Mouse (Mus musculus) neural tube, embryonic 11.5 days (tissue): ENCODE data around the gene Eif5a. TPM values are rescaled to one million over a fixed set of nuclear protein-coding genes. Genes with fewer than 3 reads are reported as not detected.

Experiments used
- ATAC-seq: fragments of 200-750 bp; cut with Nextera tagmentation; 2 replicates; pipeline ENCODE4 v1.8.0; 2017; ENCODE audit warnings: moderate number of reproducible peaks, mild to moderate bottlenecking, moderate TSS enrichment, moderate library complexity; ENCODE audit not compliant: insufficient read depth, low FRiP score, low TSS enrichment
- DNase-seq: peaks from one replicate; pipeline ENCODE4 v3.0.0-alpha.2; 2015; ENCODE audit warnings: low spot score
- H3K27ac ChIP-seq: fragments of 300-500 bp; sonication (generic); 2 replicates; pipeline ENCODE4 v1.5.1; 2014; ENCODE audit warnings: low read depth, mild to moderate bottlenecking, low read length
- H3K27me3 ChIP-seq: fragments of 300-500 bp; sonication (generic); 2 replicates; pipeline ENCODE4 v1.6.1; 2014; ENCODE audit warnings: mild to moderate bottlenecking, low read length, mixed read lengths; ENCODE audit not compliant: control insufficient read depth, insufficient read depth
- H3K36me3 ChIP-seq: fragments of 300-500 bp; sonication (generic); 2 replicates; pipeline ENCODE4 v1.6.1; 2014; ENCODE audit warnings: mild to moderate bottlenecking, low read length, moderate library complexity, mixed read lengths; ENCODE audit not compliant: control insufficient read depth, insufficient read depth
- H3K4me1 ChIP-seq: fragments of 300-500 bp; sonication (generic); 2 replicates; pipeline ENCODE4 v1.6.1; 2014; ENCODE audit warnings: low read length, mixed read lengths; ENCODE audit not compliant: control insufficient read depth, insufficient read depth
- H3K4me2 ChIP-seq: fragments of 300-500 bp; sonication (generic); 2 replicates; pipeline ENCODE4 v1.6.1; 2014; ENCODE audit warnings: low read depth, mild to moderate bottlenecking, moderate library complexity
- H3K4me3 ChIP-seq: fragments of 300-500 bp; sonication (generic); 2 replicates; pipeline ENCODE4 v1.5.1; 2014; ENCODE audit warnings: low read depth, low read length
- H3K9ac ChIP-seq: fragments of 300-500 bp; sonication (generic); 2 replicates; pipeline ENCODE4 v1.6.1; 2014; ENCODE audit warnings: mild to moderate bottlenecking, low read length
- H3K9me3 ChIP-seq: fragments of 300-500 bp; sonication (generic); 2 replicates; pipeline ENCODE4 v1.6.1; 2016; ENCODE audit warnings: low read length; ENCODE audit not compliant: control insufficient read depth
- WGBS: fragments of 180-500 bp; shearing (Covaris S2); extraction: QIAGEN DNeasy Blood & Tissue Kit; methylation state at CpG from one replicate; pipeline ENCODE4 v1.1.7; 2014; 5-methylcytosine and 5-hydroxymethylcytosine counted together
- polyA plus RNA-seq: library from polyadenylated mRNA; unstranded; fragments of >200 nt; fragmentation: Nextera tagmentation; extraction: Ambion mirVana; gene quantifications from 2 replicates; pipeline ENCODE4 v1.2.1, GENCODE M21; 2014

The Eif5a gene
- polyA plus RNA-seq, 1 experiment from 2014 or later: 1,926 TPM

GRCm38 (mm10) chr11:69880853-69881603 is 40.7 kb downstream of the Eif5a start, which contains the start of gene Kctd11:
Gene Kctd11 (minus strand): TSS chr11:69881406.
- ATAC-seq (peak; percentile 71), DNase-seq (peak; percentile 83)
- Histone ChIP-seq H3K4me3 (peak within 1 kb of the TSS; percentile 50), H3K27ac (peak within 1 kb of the TSS; percentile 34; the same call in 1 of the 2 replicates), H3K9me3 (no peaks in the 10 kb centered on the region), H3K9ac (peak within 1 kb of the TSS; percentile 63), H3K27me3 (no peaks in the 10 kb centered on the region), H3K36me3 (no peaks in the 10 kb centered on the region), H3K4me2 (peak within 1 kb of the TSS; percentile 79), H3K4me1 (peaks cover 13% of the 10 kb centered on the region)
- under 1% methylated on average over 46 of the region's 46 CpGs for WGBS

GRCm38 (mm10) chr11:69880506-69880852 is 41.3 kb downstream of the Eif5a start:
- peak; percentile 79 for DNase-seq
- Histone ChIP-seq H3K9ac (peak overlapping the region; percentile 63), H3K4me2 (peak overlapping the region; percentile 79), H3K9me3 (no peaks in the 10 kb centered on the region), H3K27me3 (no peaks in the 10 kb centered on the region), H3K4me3 (peak overlapping the region; percentile 50), H3K4me1 (peaks cover 13% of the 10 kb centered on the region), H3K36me3 (no peaks in the 10 kb centered on the region), H3K27ac (peak overlapping the region; percentile 34; the same call in 1 of the 2 replicates)
- peak; percentile 23 for ATAC-seq
- WGBS: under 1% methylated on average over 18 of the region's 18 CpGs

GRCm38 (mm10) chr11:69879711-69880110 is 42.0 kb downstream of the Eif5a start:
- 49% methylated on average over 15 of the region's 15 CpGs for WGBS
- no peaks in the 10 kb centered on the region for H3K36me3 ChIP-seq
- peak overlapping the region; percentile 79 for H3K4me2 ChIP-seq
- H3K4me3 ChIP-seq: peak overlapping the region; percentile 13; the same call in 1 of the 2 replicates
- no peak for ATAC-seq
- no peak for DNase-seq
- H3K27me3 ChIP-seq: no peaks in the 10 kb centered on the region
- H3K27ac ChIP-seq: no peak overlapping the region
- no peaks in the 10 kb centered on the region for H3K9me3 ChIP-seq
- H3K9ac ChIP-seq: no peak overlapping the region
- H3K4me1 ChIP-seq: peaks cover 13% of the 10 kb centered on the region

GRCm38 (mm10) chr11:69878952-69879351 is 42.8 kb downstream of the Eif5a start:
- DNase-seq (no peak), ATAC-seq (no peak)
- no peak overlapping the region for H3K4me3 ChIP-seq
- no peak overlapping the region for H3K9ac ChIP-seq
- peaks cover 13% of the 10 kb centered on the region for H3K4me1 ChIP-seq
- WGBS: 89% methylated on average over 6 of the region's 6 CpGs
- no peak overlapping the region for H3K4me2 ChIP-seq
- H3K27me3 ChIP-seq: no peaks in the 10 kb centered on the region
- no peaks in the 10 kb centered on the region for H3K36me3 ChIP-seq
- no peaks in the 10 kb centered on the region for H3K9me3 ChIP-seq
- H3K27ac ChIP-seq: no peak overlapping the region

GRCm38 (mm10) chr11:69878399-69878798 is 43.4 kb downstream of the Eif5a start:
- Histone ChIP-seq H3K4me2 (no peak overlapping the region; the same call in 1 of the 2 replicates), H3K4me3 (no peak overlapping the region), H3K4me1 (peaks cover 13% of the 10 kb centered on the region), H3K27ac (no peak overlapping the region), H3K27me3 (no peaks in the 10 kb centered on the region), H3K9me3 (no peaks in the 10 kb centered on the region), H3K9ac (no peak overlapping the region), H3K36me3 (no peaks in the 10 kb centered on the region)
- no peak for DNase-seq
- ATAC-seq: no peak
- WGBS: 91% methylated on average over 3 of the region's 3 CpGs

- Histone ChIP-seq H3K9ac (no peak within 1 kb of the TSS), H3K36me3 (no peaks in the 10 kb centered on the region), H3K4me3 (no peak within 1 kb of the TSS), H3K4me2 (peak within 1 kb of the TSS; percentile 3), H3K27me3 (no peaks in the 10 kb centered on the region), H3K9me3 (no peaks in the 10 kb centered on the region), H3K4me1 (peaks cover 13% of the 10 kb centered on the region), H3K27ac (no peak within 1 kb of the TSS)
- ATAC-seq: no peak
- 94% methylated on average over 11 of the region's 11 CpGs for WGBS
- no peak for DNase-seq
These were observed 43.9 kb downstream of the Eif5a start, which contains the start of gene Tmem95 for GRCm38 (mm10) chr11:69877878-69878277. Gene Tmem95 (minus strand): TSS chr11:69878018.

GRCm38 (mm10) chr11:69876867-69877266 is 44.9 kb downstream of the Eif5a start:
- DNase-seq (peak; percentile 85), ATAC-seq (0 out of 2 replicates have a peak, but pooled peaks have one; percentile 40)
- peak overlapping the region; percentile 3; the same call in 1 of the 2 replicates for H3K4me2 ChIP-seq
- H3K4me3 ChIP-seq: no peak overlapping the region
- H3K9me3 ChIP-seq: no peaks in the 10 kb centered on the region
- no peak overlapping the region for H3K27ac ChIP-seq
- no peaks in the 10 kb centered on the region for H3K36me3 ChIP-seq
- H3K27me3 ChIP-seq: no peaks in the 10 kb centered on the region
- 3% methylated on average over 12 of the region's 12 CpGs for WGBS
- peaks cover 13% of the 10 kb centered on the region for H3K4me1 ChIP-seq
- H3K9ac ChIP-seq: no peak overlapping the region

GRCm38 (mm10) chr11:69876186-69876585 is 45.6 kb downstream of the Eif5a start:
- Histone ChIP-seq H3K9ac (no peak overlapping the region), H3K27ac (no peak overlapping the region), H3K27me3 (no peaks in the 10 kb centered on the region), H3K4me3 (no peak overlapping the region), H3K4me1 (peaks cover 9% of the 10 kb centered on the region), H3K4me2 (no peak overlapping the region), H3K36me3 (no peaks in the 10 kb centered on the region), H3K9me3 (no peaks in the 10 kb centered on the region)
- DNase-seq: no peak
- no peak for ATAC-seq
- WGBS: 66% methylated on average over 7 of the region's 7 CpGs

- no peaks in the 10 kb centered on the region for H3K27me3 ChIP-seq
- no peak overlapping the region for H3K4me2 ChIP-seq
- no peak overlapping the region for H3K27ac ChIP-seq
- H3K36me3 ChIP-seq: no peaks in the 10 kb centered on the region
- DNase-seq (no peak), ATAC-seq (no peak)
- H3K9me3 ChIP-seq: no peaks in the 10 kb centered on the region
- no peaks in the 10 kb centered on the region for H3K4me1 ChIP-seq
- WGBS: 72% methylated on average over 4 of the region's 4 CpGs
- H3K4me3 ChIP-seq: no peak overlapping the region
- H3K9ac ChIP-seq: no peak overlapping the region
These were observed 49.3 kb downstream of the Eif5a start for GRCm38 (mm10) chr11:69872451-69872850.
